Mouse (Mus musculus): ENCODE data around the gene Ppp1r14b. TPM values are rescaled to one million over a fixed set of nuclear protein-coding genes. Genes with fewer than 3 reads are reported as not detected.

Gene Ppp1r14b
- polyA plus RNA-seq, 1 experiment from 2014 or later, result 132 TPM

DNA sequence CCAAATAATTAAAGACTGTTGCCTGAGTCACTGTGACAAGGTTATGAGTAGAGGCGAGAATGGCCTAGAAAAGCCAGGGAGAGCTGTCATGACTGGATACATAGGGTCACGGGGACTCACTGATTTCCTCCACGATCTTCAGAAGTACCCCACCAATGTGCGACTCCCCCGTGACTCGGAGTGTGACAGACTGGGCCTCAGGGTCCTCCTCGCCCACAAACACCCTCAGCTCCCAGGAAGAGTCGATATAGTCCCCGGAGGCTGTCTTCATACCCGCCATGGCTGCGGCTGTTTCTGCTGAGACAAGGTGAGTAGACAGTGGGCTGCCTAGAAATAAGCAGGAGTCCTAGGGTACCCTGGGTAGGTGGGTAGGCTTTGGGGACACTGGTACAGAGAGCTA is 43.8 kb downstream of the Ppp1r14b start:
- Histone ChIP-seq H3K9me3 (ENCODE audit: control insufficient read depth, low read length) (no peaks in the 10 kb centered on the region), H3K4me1 (replicated peaks; ENCODE audit: control insufficient read depth, insufficient read depth, low read length) (no peaks in the 10 kb centered on the region), H3K36me3 (ENCODE audit: control insufficient read depth, insufficient read depth) (peaks cover 27% of the 10 kb centered on the region), H3K27ac (ENCODE audit: low read length) (no peak overlapping the region), H3K4me2 (ENCODE audit: low read length) (no peak overlapping the region), H3K4me3 (replicated peaks; ENCODE audit: low read length) (no peak overlapping the region), H3K9ac (replicated peaks; ENCODE audit: low read depth, low read length) (no peak overlapping the region), H3K27me3 (replicated peaks; ENCODE audit: control insufficient read depth, insufficient read depth, low read length) (no peaks in the 10 kb centered on the region)
- no peak for ATAC-seq
- WGBS, result 90% methylated on average over 11 of the region's 11 CpGs

GRCm38 (mm10) chr19:7019191-7019590 is 44.4 kb downstream of the Ppp1r14b start, which contains the start of gene Fermt3:
Fermt3 (minus strand) TSS chr19:7019469.
- H3K9ac ChIP-seq (replicated peaks; ENCODE audit: low read depth, low read length), result no peak within 1 kb of the TSS
- H3K36me3 ChIP-seq (ENCODE audit: control insufficient read depth, insufficient read depth), result peaks cover 32% of the 10 kb centered on the region
- no peak within 1 kb of the TSS for H3K4me2 ChIP-seq (ENCODE audit: low read length)
- no peaks in the 10 kb centered on the region for H3K9me3 ChIP-seq (ENCODE audit: control insufficient read depth, low read length)
- whole genome bisulfite sequencing, result 87% methylated on average over 5 of the region's 5 CpGs
- H3K27me3 ChIP-seq (replicated peaks; ENCODE audit: control insufficient read depth, insufficient read depth, low read length), result no peaks in the 10 kb centered on the region
- H3K27ac ChIP-seq (ENCODE audit: low read length), result no peak within 1 kb of the TSS
- no peak within 1 kb of the TSS for H3K4me3 ChIP-seq (replicated peaks; ENCODE audit: low read length)
- no peaks in the 10 kb centered on the region for H3K4me1 ChIP-seq (replicated peaks; ENCODE audit: control insufficient read depth, insufficient read depth, low read length)
- ATAC-seq, result no peak

GRCm38 (mm10) chr19:7020224-7020641 is 45.5 kb downstream of the Ppp1r14b start:
- 58% methylated on average over 3 of the region's 3 CpGs for WGBS
- Histone ChIP-seq H3K9me3 (ENCODE audit: control insufficient read depth, low read length) (no peaks in the 10 kb centered on the region), H3K36me3 (ENCODE audit: control insufficient read depth, insufficient read depth) (peaks cover 40% of the 10 kb centered on the region), H3K9ac (replicated peaks; ENCODE audit: low read depth, low read length) (no peak overlapping the region), H3K27me3 (replicated peaks; ENCODE audit: control insufficient read depth, insufficient read depth, low read length) (no peaks in the 10 kb centered on the region), H3K4me1 (replicated peaks; ENCODE audit: control insufficient read depth, insufficient read depth, low read length) (no peaks in the 10 kb centered on the region), H3K4me2 (ENCODE audit: low read length) (no peak overlapping the region), H3K4me3 (replicated peaks; ENCODE audit: low read length) (no peak overlapping the region), H3K27ac (ENCODE audit: low read length) (no peak overlapping the region)
- ATAC-seq, result peak; percentile 57; the same call in 1 of the 2 replicates

Other genes with a start within 250 kb of the Ppp1r14b start
- gene Rps6ka4, start 134.3 kb upstream of the Ppp1r14b start, polyA plus RNA-seq (2015; fragmentation: Nextera tagmentation; extraction: Ambion mirVana), result 9.4 and 9.7 TPM in 2 replicates
- 0.68 and 1.1 TPM in 2 replicates for gene Ccdc88b, start 116.8 kb upstream of the Ppp1r14b start, polyA plus RNA-seq (2015; fragmentation: Nextera tagmentation; extraction: Ambion mirVana)
- gene Trmt112, start 65.3 kb upstream of the Ppp1r14b start, polyA plus RNA-seq (2015; fragmentation: Nextera tagmentation; extraction: Ambion mirVana), result 104 and 116 TPM in 2 replicates
- 244 and 272 TPM in 2 replicates for gene Prdx5, start 64.9 kb upstream of the Ppp1r14b start, polyA plus RNA-seq (2015; fragmentation: Nextera tagmentation; extraction: Ambion mirVana)
- 16.1 and 18.8 TPM in 2 replicates for gene Esrra, start 53.2 kb upstream of the Ppp1r14b start, polyA plus RNA-seq (2015; fragmentation: Nextera tagmentation; extraction: Ambion mirVana)
- 0.37 and 0.89 TPM in 2 replicates for gene Catsperz, start 49.6 kb upstream of the Ppp1r14b start, polyA plus RNA-seq (2015; fragmentation: Nextera tagmentation; extraction: Ambion mirVana)
- gene Kcnk4, start 40.5 kb upstream of the Ppp1r14b start, polyA plus RNA-seq (2015; fragmentation: Nextera tagmentation; extraction: Ambion mirVana), result 2.1 and 3.3 TPM in 2 replicates
- 87.9 and 88.4 TPM in 2 replicates for gene Bad, start 33.1 kb upstream of the Ppp1r14b start, polyA plus RNA-seq (2015; fragmentation: Nextera tagmentation; extraction: Ambion mirVana)
- gene Gpr137, start 32.5 kb upstream of the Ppp1r14b start, polyA plus RNA-seq (2015; fragmentation: Nextera tagmentation; extraction: Ambion mirVana), result 46.3 and 52.5 TPM in 2 replicates
- gene Plcb3, start 1.5 kb downstream of the Ppp1r14b start, polyA plus RNA-seq (2015; fragmentation: Nextera tagmentation; extraction: Ambion mirVana), result 11.5 and 12.3 TPM in 2 replicates
- 73.8 and 101 TPM in 2 replicates for gene Fkbp2, start 5.5 kb downstream of the Ppp1r14b start, polyA plus RNA-seq (2015; fragmentation: Nextera tagmentation; extraction: Ambion mirVana)
- 42.5 and 44.6 TPM in 2 replicates for gene Vegfb, start 12.7 kb downstream of the Ppp1r14b start, polyA plus RNA-seq (2015; fragmentation: Nextera tagmentation; extraction: Ambion mirVana)
- gene Dnajc4, start 17.6 kb downstream of the Ppp1r14b start, polyA plus RNA-seq (2015; fragmentation: Nextera tagmentation; extraction: Ambion mirVana), result 18.3 and 23.3 TPM in 2 replicates
- gene Nudt22, start 21.1 kb downstream of the Ppp1r14b start, polyA plus RNA-seq (2015; fragmentation: Nextera tagmentation; extraction: Ambion mirVana), result 15.5 and 16.0 TPM in 2 replicates
- 12.5 and 17.9 TPM in 2 replicates for gene Trpt1, start 21.2 kb downstream of the Ppp1r14b start, polyA plus RNA-seq (2015; fragmentation: Nextera tagmentation; extraction: Ambion mirVana)
- gene Fermt3, start 44.5 kb downstream of the Ppp1r14b start, polyA plus RNA-seq (2015; fragmentation: Nextera tagmentation; extraction: Ambion mirVana), result 3.3 and 3.8 TPM in 2 replicates
- 246 and 247 TPM in 2 replicates for gene Stip1, start 65.0 kb downstream of the Ppp1r14b start, polyA plus RNA-seq (2015; fragmentation: Nextera tagmentation; extraction: Ambion mirVana)
- gene Macrod1, start 81.8 kb downstream of the Ppp1r14b start, polyA plus RNA-seq (2015; fragmentation: Nextera tagmentation; extraction: Ambion mirVana), result 4.0 and 5.3 TPM in 2 replicates
- 13.8 and 16.1 TPM in 2 replicates for gene Flrt1, start 130.8 kb downstream of the Ppp1r14b start, polyA plus RNA-seq (2015; fragmentation: Nextera tagmentation; extraction: Ambion mirVana)
- gene Otub1, start 231.3 kb downstream of the Ppp1r14b start, polyA plus RNA-seq (2015; fragmentation: Nextera tagmentation; extraction: Ambion mirVana), result 223 and 235 TPM in 2 replicates
- gene Cox8a, start 242.6 kb downstream of the Ppp1r14b start, polyA plus RNA-seq (2015; fragmentation: Nextera tagmentation; extraction: Ambion mirVana), result 602 and 609 TPM in 2 replicates

Measured in forebrain, embryonic 16.5 days (tissue).